Mouse (Mus musculus) thymus, adult 18-20 months (tissue): ENCODE measurements around the gene 4933428G20Rik.

Experiments used
- DNase-seq, 2 experiments: peaks; one replicate each; pipeline ENCODE4 v3.0.0; 2022; ENCODE audit warnings: mixed read lengths in 2 of 2

Gene 4933428G20Rik

DNA sequence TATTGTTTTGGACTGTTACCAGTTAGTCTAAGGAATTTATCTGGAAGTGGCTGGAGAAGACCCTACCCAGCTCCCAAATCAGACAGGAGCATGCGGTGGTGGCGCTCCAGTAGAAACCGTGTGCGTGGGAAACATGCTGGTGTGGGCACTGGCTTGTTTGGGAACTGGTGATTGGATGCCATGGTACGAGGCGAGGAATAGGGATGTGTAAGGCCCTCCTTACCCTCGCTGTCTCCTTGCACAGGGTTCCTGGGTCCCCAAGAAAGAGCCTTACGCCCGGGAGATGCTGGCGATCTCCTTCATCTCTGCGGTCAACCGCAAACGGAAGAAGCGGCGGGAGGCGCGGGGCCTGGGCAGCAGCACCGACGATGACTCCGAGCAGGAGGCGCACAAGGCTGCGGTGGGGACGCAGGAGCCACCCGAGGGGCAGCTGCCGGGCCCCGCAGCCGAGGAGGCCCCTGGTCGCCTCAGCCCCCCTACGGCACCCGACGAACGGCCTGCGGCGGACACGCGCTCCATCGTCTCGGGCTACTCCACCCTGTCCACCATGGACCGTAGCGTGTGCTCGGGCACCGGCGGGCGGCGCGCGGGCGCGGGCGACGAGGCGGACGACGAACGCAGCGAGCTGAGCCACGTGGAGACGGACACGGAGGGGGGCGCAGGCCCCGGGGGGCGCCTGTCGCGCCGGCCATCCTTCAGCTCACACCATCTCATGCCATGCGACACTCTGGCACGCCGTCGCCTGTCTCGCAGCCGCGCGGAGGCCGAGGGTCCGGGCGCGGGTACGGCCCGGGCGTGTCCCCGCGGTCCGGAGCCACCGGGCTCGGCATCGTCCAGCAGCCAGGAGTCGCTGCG, at the start of gene 4933428G20Rik:
4933428G20Rik (minus strand) TSS at position 476 of the 855 bp plus-strand sequence.
- no peak for DNase-seq

DNA sequence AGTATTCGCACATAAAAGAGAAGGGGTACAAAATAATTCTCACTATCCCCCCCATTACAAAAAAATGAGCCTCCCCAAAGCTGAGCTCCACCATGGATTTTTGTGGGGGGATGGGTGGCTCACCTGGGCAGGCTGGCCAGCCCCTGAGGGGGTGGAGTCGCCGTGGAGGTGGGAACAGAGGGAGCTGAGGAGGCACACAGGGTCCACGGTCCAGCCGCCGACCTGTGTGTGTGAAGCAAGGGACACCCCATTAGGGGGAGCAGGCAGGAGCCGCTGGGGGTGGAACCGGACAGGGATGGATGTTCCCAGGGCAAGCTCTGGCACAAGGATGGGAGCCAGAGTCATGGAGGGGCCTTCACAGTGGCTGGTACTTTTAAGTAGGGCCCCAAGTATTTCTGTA, 48.6 kb upstream of the 4933428G20Rik start:
- DNase-seq = no peak

DNA sequence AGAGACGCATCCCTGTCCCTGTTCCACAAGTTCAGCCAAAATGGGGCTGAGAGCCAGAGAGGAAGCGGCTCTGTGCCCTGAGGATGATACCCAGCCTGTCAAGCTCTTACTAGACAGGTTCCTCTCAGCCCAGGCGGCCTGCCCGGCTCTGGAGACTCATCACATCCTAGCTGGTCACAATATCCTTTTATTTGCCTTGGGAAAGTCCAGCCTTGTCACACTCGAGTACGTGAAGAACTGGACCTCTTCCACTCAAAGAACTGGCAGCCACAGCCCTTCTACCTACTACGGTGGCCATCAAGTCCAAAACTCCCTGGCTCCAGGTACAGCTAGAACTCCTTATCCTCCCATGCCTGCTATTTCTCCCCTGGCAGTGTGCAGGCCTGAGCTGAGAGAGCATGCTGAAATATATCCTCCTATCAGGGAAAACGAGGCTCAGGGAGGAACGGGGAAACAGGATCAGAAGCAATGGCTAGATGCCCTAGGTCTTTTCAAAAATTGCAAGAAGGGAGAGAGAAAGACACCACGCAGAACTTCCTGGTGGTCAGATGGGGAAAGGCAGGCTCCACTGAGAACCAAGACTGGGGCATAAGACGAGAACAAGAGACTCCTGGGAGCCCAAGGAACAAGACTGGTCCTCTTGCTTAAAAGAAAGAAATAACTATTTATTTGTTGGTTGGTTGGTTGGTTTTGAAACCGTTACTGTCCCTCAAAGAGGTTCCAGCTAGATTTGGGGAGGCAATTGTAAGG, 48.0 kb upstream of the 4933428G20Rik start:
- DNase-seq = no peak

DNA sequence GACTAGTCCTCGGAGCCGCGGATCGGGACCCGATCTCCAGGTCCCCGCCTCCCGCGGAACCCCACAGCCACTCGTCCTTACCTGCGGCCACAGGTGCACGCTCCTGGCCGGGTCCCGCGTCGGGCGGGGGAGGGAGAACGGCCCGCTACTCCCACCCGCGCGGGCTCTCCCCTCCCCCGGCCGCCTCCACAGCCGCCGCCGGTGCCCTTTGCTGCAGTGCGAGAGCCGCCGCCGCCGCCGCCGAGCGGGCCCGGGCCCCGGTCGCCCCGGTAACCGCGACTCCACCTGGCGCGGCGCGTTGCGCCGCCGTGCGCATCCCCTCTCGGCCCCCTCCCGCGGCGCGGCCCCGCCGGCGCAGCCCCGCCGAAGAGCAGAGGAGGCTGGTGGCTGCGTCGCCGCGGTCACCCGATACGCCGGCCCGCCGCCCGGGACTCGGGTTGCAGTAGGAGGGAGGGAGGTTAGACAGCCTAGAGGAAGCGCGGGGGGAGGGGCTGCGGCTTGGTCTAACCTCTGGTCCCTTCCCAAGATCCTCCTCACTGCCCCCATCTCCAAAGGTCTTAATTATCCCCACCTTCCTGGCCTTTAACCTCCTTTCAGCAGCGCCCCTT, 46.8 kb upstream of the 4933428G20Rik start:
- no peak for DNase-seq

DNA sequence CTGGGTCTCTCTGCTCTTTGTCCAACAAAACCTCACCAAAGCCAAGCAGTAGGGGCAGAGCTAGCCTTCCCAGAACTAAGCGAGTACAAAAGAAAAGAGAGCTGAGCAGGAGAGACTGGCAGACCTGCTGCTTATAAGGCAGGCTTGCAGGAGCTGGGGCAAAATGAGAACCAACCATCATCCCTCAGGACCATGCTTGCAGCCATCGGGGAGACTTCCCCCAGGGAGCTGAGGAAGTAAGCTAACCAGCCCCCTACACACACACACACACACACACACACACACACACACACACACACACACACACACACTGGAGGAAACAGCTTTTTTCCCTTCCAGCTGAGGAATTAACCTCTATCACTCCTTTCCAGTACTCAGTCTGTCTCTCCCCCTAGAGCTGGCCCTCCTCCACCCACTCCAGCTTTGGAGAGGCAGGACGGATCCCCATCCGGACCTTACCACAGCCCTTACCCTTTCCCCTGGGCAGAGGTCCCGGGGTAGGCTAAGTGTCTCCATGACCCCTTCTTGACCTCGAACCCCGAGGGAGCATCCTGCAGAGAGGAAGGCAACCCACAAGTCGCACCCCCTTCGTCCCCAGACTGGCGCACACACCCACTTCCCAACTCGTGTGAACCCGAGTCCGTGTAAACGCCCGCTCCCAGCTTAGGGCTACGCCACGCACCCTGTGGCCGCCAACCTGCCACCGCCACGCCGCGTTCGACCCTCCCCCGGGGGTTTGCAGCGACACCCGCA, 45.8 kb upstream of the 4933428G20Rik start:
- DNase-seq = no peak

DNA sequence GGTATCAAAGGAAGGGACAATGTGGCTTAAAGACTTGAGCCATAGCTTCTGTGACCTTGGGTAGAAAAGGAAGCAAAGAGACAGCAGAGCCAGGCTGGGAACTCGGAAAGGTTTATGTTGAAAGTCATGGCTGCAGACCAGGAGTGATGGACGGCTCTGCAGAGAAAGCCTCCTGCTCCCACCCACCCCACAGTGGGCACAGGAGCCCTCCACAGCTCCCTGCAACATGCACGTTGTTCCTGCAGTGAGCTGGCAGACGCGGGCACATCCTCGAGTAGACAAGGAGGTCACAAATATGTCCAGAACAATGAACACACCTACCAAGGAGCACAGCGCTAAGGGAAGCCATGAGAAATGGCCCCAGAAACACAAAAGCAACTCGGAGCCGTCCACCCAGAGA, 43.7 kb upstream of the 4933428G20Rik start:
- no peak for DNase-seq

DNA sequence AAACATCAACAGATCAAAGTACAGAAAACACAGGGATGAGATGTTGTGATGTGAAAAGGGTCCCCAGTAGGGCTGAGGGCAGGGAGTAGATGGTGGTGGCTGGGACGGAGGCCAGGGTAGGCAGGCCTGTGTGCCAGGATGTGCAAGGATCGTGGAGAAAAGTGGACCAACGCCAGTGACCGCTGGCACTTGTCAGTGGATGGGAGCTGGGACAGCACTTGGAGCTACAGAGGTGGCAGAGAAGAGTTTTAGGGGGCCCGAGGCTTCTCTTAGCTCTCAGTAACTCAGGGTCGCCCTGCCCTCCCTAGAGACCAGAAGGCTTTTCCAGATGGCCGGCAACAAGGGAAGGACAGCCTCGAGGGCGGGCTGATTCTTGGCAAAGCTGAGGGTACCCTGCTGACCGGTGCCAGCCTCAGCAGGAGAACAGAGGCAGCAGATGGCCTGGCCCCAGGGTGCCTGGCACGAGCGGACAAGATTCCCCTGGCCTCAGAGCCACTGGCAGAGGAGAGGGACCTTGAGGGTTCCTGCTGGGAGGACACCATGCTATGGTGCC, 43.1 kb upstream of the 4933428G20Rik start:
- DNase-seq = no peak

DNA sequence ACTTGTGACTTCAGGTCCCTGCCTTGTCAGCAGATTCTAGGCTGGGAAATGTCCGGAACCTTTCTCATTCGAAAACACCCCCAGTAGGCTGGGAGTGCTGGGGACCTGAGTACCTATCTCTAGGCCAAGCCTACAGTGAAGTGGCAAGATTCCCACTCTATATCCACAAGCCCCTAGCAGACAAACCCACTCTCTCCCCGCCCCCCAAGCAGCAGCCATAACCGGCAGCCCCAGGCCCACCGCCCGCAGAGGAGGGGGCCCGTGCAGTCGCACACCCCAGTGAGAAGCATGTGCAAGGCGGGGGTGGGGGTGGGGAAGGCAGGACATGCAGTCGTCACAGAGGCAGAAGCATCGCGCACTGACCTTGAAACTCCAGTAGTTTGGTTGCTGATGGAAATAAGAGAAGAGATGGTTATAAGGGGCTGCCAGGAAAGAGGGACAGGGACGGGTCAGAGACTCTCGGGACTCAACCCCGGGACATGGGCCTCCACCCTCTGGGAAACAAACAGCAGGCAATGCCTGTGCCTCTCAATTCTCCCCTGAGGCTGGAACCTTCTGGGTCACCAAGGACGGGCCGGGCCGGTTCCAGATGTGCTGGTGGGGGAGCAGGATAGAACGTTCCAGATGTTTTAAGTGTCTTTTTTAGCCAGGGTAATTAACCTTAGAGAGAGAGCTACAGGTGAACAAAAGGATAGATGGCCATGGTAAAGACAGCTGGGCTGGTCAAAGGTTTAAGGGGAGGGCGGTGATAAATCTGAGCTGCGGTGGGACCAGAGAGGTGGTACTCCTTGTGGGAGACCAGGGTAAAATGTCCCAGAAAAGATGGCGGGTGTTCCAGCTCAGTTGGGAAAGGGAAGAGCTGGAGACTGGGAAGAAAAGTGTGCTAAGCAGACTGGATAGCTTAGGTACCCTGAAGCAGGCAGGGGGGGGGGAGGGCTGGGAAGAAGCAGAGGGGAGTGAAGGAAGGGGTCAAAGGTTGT, 42.3 kb upstream of the 4933428G20Rik start:
- no peak for DNase-seq

DNA sequence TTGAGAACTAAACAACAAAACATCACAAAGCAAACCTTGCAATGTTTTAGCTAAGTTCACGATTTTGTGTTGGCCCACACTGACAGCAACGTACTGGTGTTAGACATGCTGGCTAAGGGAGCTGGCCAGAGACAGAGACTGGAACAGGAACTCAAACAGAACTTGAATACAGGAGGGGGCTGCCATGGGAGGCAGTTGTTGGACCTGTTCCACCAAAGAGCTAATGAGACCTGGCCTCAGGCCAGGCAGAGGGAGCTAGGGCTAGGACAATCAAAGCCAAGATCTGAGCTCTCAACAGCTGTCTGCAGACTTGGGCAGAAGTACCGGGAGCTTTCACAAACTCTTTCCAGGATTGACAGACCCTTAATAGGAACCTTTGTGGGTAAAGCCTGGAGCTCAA, 40.5 kb upstream of the 4933428G20Rik start:
- no peak for DNase-seq

DNA sequence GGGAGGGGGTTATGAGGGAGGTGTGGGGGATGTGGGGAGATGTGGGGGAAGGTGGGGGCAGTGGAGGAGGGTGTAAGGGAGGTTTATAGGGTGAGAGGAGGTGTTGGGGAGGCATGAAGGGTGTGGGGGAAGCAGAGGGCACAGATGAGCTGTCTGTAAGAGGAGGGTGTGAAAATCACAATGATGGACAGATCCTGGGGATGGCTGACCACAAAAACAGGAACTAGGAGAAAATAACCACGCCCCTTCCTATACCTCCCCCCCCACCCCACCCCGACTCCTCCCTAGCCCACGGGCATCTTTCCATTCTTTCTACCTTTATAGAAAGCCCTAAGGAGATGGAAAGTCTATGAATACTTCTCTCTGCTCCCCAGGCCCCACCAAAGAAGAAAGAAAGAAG, 40.0 kb upstream of the 4933428G20Rik start:
- DNase-seq = no peak

DNA sequence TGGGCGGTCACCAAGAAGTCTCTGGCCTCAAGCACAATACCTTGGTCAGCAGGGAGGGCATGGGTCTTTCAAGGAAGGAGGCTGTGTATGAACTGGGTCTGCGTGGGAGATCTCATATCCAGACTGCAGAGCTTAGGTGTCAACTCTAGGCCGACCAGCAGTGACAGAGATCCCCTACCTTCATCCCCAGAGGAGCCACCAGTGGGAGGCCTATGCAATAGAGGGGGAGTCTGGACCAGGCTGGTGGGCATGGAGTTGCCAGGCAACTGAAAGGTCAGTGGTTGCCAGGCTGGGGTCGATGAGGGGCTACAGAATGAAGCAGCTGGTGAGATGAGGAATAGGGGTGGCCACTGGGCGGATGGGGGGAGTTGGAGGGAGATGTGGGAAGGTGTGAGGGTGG, 39.5 kb upstream of the 4933428G20Rik start:
- DNase-seq = no peak

DNA sequence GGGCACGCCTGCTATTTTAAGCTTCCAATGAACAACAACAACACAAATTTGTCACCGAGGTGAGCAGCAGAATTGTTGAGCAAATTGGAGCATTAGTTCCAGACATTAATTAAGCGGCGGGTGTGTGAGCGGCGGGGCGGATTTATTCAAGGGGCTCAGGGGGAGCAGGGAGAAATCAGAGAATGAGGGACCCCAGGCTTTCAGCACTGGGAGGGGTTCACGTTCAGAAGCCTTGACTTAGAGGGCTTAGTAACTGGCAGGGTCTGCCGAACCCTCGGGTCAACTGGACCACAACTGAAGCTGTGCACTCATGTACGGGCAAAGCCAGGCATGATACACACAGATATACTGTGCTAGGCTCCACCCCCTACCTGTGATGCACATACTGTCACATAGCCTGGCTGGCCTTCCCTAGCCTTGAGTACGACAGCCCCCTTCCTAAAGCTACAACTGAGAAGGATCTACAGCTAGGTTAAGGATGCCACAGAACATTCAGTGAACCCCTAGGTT, 37.5 kb upstream of the 4933428G20Rik start:
- DNase-seq = no peak

DNA sequence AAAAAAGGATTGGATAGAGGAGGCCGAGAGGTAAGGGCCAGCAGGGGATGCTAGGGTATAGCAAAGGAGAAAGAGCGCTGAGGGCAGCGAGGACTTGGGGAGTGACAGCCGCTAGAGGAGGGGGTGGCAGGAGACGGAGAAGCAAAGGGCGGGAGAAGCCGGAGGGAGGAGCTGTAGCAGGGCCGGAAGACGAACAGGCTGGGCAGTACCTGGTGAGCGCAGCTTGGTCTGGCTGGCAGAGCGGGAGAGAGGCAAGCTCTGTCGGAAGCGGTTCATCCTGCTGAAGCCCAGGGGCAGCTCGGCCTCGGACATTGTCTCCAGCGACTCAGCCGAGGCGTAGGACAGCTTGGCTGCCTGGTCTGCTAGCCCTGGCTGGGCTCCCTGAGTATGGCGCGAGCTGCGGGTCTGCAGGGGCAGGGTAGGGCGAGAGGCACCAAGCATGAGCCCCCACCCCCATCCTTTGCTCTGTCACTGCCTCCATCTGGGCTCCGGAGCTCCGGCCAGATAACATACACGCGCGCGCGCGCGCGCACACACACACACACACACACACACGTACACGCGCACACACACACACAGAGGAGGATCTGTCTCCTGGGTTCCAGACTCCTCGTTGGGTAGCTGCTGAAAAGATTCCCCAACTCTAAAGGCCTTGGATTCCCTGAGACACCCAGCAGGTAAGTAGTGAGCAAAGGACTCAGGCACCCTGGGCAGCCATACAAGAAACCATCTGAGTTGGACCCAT, 36.9 kb upstream of the 4933428G20Rik start:
- no peak for DNase-seq

DNA sequence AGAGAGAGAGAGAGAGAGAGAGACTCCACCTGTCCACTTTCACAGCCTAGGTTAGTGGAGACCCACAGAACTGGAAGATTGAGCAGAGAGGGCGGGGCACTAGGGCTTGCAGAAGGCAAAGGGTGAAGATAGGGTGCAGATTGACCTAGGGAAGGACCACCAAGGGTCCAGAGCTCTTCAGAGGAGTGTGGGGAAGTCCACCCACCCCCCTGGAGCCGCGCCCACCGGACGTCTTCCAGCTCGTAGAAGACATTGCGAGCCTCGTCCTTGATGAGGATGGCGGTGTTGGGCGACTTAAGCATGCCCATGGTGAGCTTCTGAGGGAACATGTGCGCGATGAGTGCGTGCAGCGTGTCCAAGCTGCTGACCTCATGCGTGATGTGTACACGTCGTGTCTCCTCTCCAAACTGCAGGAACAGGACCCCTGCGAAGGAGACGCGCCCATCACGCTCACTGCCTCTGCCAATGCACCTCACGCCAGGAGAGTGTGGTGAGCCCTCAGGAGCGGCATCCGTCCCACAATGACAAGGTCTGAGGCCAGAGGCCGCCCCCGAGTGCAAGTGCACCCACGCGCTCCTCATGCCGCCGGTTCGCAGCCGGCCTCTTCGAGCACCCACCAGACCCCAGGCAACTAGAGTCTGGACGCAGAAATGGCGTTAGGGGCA, 36.1 kb upstream of the 4933428G20Rik start:
- DNase-seq = no peak

DNA sequence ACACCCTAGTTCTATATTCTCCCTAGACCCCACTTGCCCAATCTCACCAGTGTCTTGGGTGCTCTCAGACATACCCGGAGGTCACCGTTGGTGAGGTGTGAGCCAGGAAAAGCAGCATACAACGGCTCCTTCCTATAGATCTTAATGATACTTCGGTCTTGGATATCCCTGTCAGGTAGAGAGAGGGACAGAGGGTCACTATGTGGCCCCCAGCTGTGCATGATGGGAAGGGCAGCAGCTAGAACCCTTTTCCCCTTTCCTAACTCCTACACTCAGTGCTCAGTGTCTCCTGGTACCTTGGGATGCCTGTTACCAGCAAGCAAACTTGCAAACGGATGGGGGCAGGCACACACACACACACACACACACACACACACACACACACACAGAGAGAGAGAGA, 35.5 kb upstream of the 4933428G20Rik start:
- no peak for DNase-seq

DNA sequence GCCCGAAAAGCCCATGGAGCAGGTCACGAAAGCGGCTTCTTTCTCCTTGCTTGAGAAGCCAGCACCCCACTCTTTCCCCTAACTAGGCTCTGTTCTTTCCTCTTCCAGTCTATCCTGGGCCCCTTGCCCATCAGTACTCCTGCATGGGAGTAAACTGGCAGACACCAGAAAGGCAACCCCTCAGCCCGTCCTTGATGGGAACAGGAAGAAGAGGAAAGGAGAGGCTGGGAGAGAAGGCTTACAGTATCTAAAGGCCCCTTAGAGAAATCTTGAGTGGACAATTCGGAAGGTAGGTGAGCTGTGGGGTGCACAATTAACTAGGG, 35.1 kb upstream of the 4933428G20Rik start:
- no peak for DNase-seq

DNA sequence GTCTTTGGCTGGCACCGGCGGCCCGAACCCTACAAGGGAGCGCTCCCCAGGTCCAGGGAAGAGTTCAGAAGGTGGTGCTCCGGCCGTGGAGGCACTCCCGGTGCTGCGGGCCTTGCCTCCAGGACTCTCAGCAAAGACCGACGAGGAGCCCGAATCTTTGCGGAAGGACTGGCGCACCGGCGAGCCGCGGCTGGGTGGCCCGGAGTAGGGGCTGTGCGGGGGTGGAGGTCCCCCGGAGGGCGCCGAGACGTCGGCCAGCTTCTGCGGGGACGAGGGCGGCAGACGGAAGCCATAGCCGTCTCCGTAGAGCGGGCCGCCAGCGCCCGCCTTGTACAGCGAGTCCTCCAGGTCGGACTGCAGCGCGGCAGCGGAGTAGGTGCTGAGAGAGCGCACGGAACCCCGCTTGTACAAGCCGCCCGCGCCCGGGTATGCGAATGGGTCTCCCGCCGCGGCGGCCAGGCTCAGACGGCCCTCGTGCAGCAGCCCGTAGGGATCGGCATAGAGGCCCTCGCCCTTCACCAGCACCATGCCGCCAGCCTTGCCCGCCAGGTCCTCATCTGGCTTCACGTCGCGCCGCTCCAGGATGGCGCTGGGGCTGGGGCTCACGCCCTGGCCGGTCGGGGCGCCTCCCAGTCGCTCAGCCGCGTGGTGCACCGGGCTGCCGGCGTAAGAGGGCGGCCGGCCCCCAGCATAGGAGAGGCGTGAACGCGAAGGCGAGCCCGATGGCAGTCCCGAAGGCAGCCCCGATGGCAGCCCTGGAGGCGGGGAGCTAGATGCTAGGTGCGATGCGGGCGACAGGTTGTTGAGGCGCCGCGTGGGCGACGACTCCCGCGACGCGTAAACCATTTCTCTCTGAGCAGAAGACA, 34.5 kb upstream of the 4933428G20Rik start:
- no peak for DNase-seq

DNA sequence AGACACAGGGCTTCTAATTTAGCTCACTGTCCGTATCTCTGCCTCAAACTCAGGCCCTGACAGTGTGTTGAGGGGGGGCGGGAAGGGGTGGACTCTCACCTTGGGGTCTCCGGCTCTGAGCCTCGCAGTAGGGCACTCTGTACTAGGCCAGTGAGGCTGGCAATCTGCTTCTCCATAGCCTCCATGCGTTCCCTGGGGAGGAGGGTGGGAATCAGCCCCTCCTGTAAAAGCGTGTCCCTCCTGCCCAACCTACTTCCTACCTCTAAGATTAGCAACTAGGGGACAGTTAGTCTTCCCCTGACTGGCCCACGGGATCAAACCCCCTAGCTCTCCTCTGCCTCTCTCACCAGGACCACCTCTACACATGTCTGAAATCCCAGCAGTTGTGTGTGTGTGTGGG, 33.5 kb upstream of the 4933428G20Rik start:
- DNase-seq = no peak
